Mouse (Mus musculus): ENCODE data around the gene Zfand3.

The Zfand3 gene

DNA sequence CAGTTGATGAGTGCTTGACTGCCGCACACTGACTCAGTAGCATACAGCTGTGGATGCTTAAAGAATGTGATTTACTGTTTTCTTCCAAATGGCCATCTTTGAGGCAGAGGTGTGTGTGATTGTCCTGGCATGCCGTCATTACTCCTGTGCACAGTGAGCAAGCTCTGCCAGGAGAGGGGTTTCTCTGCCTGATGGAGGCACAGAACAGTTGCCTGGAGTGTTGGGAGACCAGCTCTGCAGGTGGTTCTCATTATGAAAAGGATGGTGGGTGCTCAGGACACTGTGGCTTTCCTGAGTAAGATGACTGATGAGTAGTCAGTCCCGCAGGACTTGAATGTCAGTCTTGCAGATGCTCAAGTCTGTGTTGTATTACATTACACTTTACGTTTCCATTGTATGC lies 149.6 kb downstream of the Zfand3 start:
- peak in 1 of 2 experiments; percentile 17 for DNase-seq (ENCODE audit: low spot score in 2 of 2)

GRCm38 (mm10) chr17:30154861-30155260 lies 150.3 kb downstream of the Zfand3 start:
- peak in 1 of 2 experiments; percentile 23 for DNase-seq (ENCODE audit: low spot score in 2 of 2)

- peak in 1 of 2 experiments; percentile 33 for DNase-seq (ENCODE audit: low spot score in 2 of 2)
These were observed 150.9 kb downstream of the Zfand3 start for GRCm38 (mm10) chr17:30155411-30155925.

DNA sequence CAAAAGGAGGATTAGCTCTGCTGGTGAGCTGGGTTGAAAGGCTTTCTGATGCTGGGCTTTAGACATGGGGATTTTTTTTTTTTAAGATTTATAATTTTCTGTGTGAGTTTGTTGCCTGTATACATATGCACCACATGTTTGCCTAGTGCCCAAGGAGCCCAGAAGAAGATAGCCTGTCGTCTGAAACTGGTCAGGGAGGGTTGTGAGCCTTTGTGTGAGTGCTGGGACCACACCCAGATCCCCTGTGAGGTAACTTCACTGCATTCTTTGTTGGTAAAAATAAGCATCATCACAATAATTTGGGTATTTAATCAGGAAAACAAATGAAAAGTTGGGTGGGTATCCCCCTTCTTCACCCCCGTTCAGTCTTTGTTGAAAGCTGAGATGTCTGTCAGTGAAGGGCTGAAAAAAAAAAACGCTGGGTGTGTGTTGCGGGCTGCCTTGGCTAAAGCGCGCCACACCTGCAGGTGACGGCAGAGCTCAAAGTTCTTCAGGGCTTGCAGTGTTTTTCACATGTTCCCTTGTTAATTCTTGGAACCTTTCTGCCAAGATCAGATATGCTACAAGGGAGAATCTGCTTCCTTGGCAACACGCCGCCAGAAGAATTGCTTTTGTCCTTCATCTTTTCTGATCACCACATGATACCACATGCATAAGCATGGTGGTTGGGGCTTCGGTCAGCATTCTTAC lies 154.0 kb downstream of the Zfand3 start:
- peak in 1 of 2 experiments; percentile 22 for DNase-seq (ENCODE audit: low spot score in 2 of 2)

DNA sequence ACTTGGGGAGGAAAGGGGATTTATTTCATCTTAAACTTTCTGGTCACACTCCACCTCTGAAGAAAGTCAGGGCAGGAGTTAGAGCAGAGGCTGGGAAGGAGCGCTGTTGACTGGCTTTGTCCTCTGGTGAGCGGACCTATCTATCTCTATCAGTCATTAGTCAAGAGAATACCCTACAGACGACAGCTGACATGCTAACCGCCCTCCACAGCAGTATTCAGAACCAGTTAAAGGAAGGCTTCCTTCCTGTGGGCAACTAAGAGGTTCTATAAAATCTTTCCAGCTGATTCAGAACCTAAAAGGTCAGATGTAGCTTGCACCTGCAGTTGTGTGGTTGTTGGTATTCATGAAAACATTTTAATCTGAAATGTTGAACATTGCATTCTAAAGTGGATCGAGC lies 154.8 kb downstream of the Zfand3 start:
- DNase-seq (ENCODE audit: low spot score in 2 of 2): no peak

- no peak for DNase-seq (ENCODE audit: low spot score in 2 of 2)
These were observed 156.4 kb downstream of the Zfand3 start for GRCm38 (mm10) chr17:30160823-30161432.

- no peak for DNase-seq (ENCODE audit: low spot score in 2 of 2)
These were observed 158.4 kb downstream of the Zfand3 start for GRCm38 (mm10) chr17:30162983-30163382.

DNA sequence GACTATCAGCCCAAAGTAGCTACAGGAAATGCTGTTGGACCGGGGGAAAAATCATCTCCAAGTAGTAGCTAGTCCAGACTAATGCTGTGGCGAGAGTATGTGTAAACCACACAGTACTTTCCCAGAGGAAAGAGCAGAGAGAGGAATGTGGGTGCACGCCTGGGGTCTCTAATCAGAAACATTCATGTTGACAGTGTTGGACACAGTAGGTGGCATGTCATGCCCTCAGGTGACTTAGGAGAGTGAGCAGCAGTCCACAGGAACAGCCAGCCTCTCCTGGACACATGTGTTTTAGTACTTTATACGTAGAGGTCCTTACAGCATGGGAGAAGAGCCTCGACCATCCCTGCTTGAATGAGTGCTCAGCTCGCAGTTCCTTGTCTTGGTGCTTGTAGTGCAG lies 159.3 kb downstream of the Zfand3 start:
- no peak for DNase-seq (ENCODE audit: low spot score in 2 of 2)

- no peak for DNase-seq (ENCODE audit: low spot score in 2 of 2)
These were observed 160.3 kb downstream of the Zfand3 start for GRCm38 (mm10) chr17:30164818-30165217.

GRCm38 (mm10) chr17:30177435-30177834 lies 172.9 kb downstream of the Zfand3 start:
- DNase-seq (ENCODE audit: low spot score in 2 of 2): peak in 1 of 2 experiments; percentile 64

GRCm38 (mm10) chr17:30178402-30178801 lies 173.9 kb downstream of the Zfand3 start:
- no peak for DNase-seq (ENCODE audit: low spot score in 2 of 2)

- no peak for DNase-seq (ENCODE audit: low spot score in 2 of 2)
These were observed 175.7 kb downstream of the Zfand3 start for GRCm38 (mm10) chr17:30180197-30180596.

DNA sequence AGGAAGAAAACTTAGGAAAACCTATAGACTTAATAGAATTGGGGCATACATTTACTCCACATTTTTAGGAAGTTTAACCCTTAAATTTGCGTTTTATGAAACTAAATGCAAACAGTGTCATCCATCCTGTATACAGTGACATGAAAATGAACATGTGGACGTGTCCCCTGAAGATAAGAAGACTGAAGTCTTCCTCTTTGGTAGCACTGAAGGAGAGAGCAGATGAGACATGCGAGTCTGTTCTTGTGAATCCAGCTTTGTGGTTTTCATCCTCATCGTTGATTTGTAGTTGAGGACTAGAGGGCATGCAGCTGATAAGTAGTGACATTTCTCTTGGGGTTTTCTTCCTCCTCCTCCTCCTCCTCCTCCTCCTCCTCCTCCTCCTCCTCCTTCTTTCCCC lies 177.0 kb downstream of the Zfand3 start:
- DNase-seq (ENCODE audit: low spot score in 2 of 2): no peak

DNA sequence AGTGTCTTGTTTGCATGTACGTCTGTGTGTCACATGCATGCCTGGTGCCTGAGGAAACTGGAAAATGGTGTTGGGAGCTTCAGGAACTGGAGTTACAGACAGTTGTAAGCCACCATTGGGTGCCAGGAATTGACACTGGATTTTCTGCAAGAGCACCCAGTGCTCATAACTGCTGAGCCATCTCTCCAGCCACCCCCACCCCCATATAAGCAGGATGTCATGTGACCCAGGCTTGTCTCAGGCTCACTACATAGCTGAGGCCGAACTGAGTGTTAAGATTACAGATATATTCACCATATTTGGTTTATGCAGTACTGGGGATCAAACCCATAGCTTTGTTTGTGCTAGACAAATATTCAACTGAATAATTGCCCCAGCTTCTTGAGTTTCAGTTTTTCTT lies 177.5 kb downstream of the Zfand3 start:
- DNase-seq (ENCODE audit: low spot score in 2 of 2): no peak

GRCm38 (mm10) chr17:30183561-30183960 lies 179.0 kb downstream of the Zfand3 start:
- DNase-seq (ENCODE audit: low spot score in 2 of 2): peak in 1 of 2 experiments; percentile 22

- DNase-seq (ENCODE audit: low spot score in 2 of 2): peak in 1 of 2 experiments; percentile 26
These were observed 182.6 kb downstream of the Zfand3 start for GRCm38 (mm10) chr17:30187154-30187553.

DNA sequence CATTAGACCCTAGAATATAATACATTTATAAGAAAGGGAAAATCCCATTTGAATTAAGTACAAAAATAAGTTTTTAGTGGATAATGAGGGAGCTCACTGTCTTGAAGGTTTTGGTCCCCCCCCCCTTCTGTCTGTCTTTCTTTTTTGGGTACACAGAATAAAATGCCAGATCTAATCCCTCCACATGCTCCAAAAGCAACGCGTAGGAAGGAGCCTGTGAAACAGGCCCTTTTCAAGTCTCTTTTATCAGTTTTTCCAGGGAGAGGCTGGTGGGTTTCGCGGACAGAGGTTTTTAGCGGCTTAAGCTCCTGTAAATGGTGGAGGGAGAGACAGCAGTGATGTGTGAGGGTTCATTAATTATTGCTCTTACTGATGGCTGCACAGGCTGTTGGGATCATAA lies 183.0 kb downstream of the Zfand3 start:
- DNase-seq (ENCODE audit: low spot score in 2 of 2): peak; percentile 29 to 41

- peak; percentile 62 to 67 for DNase-seq (ENCODE audit: low spot score in 2 of 2)
These were observed 183.8 kb downstream of the Zfand3 start for GRCm38 (mm10) chr17:30188031-30188981.

- DNase-seq (ENCODE audit: low spot score in 2 of 2): peak in 1 of 2 experiments; percentile 25
These were observed 186.6 kb downstream of the Zfand3 start for GRCm38 (mm10) chr17:30191097-30191640.

- peak in 1 of 2 experiments; percentile 24 for DNase-seq (ENCODE audit: low spot score in 2 of 2)
These were observed 188.0 kb downstream of the Zfand3 start for GRCm38 (mm10) chr17:30192416-30193005.

GRCm38 (mm10) chr17:30193615-30194014 lies 189.1 kb downstream of the Zfand3 start:
- peak in 1 of 2 experiments; percentile 15 for DNase-seq (ENCODE audit: low spot score in 2 of 2)
